Mouse (Mus musculus): ENCODE data around the gene Crym.

The Crym gene

DNA sequence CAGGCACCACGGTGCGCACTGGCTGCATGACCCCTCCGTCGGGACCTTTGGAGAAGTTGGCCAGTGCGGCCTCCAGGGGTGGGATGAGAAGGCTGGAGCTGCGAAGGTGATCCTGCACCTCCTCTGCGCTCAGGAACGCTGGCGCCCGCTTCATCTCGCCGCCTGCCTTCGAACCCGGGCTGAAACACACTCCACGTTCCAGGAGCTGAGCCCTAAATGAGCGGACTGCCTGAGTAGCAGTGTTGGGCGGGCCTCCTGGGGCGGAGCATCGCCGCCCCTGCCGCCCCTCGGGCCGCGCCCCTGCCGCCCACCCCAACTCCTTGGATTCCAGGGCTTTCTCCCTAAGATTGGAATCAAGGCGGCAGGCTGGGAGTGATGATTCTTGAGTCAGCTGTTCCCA lies at the start of gene Crym:
Gene Crym (minus strand): TSS at position 341 of the 400 bp plus-strand sequence.
- DNase-seq (ENCODE audit: low spot score), result no peak

DNA sequence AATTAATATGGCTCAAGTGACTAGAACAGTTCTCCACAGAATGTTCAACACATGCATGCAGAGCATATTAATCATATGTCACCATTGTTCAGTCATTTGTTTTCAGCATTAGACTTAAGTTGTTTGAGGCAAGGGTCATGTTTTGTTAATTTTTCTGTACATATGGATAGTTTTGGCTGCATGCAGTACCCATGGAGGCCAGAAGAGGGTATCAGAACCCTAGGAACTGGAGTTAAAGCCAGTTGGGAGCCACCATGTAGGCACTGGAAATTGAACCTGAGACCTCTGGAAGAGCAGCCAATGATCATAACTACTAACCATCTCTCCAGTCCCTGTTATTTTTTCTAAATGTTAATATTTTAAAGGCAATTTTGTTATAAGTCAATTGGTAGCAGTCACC lies 39.2 kb upstream of the Crym start:
- no peak for DNase-seq (ENCODE audit: low spot score)

DNA sequence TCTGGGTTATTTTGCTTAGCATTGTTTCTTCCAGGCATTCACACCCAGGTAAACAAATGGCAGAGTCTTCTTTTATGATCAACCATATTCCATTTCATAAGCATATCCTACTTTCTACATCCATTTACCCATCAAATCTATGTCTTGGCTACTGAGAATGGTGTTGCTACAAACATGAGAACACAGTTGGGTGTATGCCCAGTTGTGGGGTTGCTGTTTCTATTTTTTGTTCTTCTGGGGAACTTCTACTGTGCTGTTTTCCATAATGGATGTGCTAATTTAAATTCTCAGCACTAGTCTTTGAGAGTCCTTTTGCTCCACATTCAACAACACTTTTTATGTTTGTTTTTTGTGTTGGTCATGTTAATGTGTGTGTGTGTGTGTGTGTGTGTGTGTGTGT lies 26.6 kb upstream of the Crym start:
- DNase-seq (ENCODE audit: low spot score), result no peak

DNA sequence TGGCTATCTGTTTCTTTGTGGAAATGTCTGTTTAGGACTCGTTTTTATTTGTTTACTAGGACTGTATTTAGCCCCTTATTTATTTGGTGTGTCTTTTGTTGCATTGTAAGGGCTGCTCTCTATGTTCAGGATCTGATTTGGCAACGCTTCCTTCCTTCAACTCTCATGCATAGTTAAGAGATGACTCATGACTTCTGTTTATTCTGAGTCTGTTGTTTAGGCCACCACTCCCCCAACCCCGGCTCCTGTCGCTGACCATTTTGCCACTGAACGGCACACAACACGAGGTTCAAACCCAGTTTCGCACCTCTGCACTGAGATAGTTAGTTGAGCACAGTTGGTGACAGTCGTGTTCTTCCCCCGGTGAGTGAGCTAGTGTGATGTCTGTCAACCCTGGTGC lies 4.1 kb upstream of the Crym start:
- DNase-seq (ENCODE audit: low spot score), result no peak

DNA sequence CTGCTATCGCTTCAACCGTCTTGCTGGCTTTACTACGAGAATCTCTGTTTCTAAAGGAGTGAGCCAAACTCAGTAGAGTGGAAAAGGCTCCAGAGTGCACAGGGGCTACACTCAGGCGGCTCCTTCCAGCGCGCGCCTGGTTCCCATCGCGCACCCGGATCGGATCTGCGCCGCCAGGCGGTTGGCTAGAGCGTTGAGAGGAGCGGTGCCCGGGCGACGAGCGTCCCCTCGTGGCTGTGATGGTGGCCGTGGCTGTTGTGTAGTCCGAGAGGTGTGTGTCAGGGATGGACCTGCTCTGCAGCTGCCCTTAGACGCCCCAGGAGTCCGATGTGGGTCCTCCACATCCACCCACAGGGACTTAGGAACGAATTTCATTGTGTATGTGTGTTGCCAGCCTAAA lies 1.9 kb upstream of the Crym start, which contains the start of gene Abca14:
Gene Abca14 (plus strand): TSS at position 173 of the 400 bp plus-strand sequence.
- peak; percentile 83 for DNase-seq (ENCODE audit: low spot score)

DNA sequence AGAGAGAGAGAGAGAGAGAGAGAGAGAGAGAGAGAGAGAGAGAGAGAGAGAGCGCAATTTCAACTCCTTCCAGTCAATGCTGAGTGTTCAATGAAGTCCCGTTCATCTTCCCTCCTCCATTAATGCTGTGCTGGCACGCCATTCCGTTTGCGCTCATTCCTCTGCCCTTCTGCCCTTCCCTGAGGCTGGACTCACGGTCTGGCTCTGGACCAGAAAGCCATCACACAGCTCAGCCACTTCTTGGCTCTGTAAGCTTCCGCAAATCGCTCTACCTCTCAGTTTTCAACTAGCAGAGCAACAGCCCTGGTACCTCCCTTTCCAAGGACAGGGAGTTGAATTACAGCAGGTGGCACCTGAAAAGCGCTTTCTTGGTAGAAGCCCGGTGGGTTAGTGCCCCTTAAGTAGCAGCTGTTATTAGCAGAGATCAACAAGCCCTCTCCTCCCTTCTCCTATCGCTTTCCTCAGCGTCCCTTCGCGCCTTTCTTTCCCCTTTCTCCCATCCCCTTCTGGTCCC lies 623 bp downstream of the Crym start:
- no peak for DNase-seq (ENCODE audit: low spot score)

DNA sequence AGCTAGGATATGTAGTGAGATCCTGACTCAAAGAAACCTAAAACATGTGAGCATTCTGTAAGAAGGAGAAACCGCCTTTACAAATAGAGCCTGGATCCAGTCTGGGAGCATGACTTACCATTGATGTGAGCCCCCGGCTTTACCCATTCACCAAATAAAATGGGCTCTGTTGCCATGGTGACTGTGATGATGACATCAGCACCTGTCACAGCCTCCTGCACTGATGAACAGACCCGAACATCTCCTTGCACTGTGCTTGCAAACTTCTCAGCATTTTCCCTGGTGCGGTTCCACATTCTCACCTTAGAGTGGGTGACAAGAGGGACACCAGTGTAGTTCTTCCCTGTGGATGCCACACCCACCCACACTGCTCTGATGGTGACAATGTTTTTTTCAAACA lies 6.7 kb downstream of the Crym start:
- no peak for DNase-seq (ENCODE audit: low spot score)

DNA sequence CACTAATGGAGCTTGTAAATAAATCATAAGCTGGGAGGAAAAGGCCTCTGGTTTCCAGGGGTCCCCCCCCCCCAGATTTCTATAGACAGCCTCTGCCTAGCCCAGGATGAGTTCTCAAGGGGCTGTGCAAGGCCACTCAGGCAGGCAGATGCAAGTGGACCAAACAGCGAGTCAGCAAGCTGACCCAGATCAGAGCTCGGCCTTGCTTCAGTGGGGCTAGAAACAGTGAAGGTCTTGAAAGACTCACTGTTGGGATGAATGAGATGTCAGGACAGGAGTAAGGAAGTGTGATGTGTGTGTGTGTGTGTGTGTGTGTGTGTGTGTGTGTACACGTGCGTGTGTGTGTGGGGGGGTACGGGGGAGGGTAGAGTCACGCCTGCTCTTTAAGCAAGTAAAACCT lies 9.1 kb downstream of the Crym start:
- no peak for DNase-seq (ENCODE audit: low spot score)

DNA sequence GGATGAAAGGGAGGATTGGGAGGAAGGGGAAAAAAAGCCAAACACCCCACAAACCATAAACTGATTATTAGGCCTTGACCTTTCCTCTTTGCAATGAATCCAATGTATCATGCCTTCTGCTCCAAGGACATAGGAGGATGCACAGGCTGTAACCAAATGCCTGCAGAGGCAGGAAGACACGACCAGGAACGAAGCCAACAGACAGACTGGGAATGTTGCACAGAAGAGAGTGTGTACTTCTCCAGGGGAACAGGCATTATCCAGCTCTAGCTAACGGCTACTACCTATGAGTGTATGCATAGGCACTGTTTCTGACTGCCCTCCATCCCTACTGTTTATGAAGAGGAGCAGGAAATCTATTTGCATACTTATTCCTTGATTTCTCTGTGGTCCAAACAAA lies 9.7 kb downstream of the Crym start:
- DNase-seq (ENCODE audit: low spot score), result no peak

DNA sequence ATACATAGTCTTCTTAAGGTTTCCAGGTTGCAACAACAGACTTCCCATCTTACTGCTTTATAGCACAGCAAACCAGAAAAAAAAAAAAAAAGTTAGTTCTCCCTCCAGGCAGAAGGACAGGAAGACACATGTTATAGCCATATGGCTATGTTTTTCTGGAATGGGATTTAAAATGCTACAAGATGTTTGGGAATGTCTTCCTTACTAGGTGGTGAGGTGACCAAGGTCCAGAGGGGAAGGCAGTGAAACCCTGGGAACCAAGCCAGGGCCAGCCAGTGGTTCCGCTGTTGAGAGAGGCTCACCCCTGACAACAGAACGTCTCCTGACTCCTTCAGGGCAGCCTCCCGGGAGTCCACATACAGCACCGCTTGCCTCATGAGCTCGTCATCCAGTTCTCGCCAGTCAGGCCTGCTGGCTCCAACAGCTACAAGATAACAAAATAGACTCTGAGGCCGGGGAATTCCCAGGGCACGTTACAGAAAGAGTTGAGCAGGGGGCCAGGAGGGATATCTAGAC lies 11.7 kb downstream of the Crym start:
- DNase-seq (ENCODE audit: low spot score), result no peak

DNA sequence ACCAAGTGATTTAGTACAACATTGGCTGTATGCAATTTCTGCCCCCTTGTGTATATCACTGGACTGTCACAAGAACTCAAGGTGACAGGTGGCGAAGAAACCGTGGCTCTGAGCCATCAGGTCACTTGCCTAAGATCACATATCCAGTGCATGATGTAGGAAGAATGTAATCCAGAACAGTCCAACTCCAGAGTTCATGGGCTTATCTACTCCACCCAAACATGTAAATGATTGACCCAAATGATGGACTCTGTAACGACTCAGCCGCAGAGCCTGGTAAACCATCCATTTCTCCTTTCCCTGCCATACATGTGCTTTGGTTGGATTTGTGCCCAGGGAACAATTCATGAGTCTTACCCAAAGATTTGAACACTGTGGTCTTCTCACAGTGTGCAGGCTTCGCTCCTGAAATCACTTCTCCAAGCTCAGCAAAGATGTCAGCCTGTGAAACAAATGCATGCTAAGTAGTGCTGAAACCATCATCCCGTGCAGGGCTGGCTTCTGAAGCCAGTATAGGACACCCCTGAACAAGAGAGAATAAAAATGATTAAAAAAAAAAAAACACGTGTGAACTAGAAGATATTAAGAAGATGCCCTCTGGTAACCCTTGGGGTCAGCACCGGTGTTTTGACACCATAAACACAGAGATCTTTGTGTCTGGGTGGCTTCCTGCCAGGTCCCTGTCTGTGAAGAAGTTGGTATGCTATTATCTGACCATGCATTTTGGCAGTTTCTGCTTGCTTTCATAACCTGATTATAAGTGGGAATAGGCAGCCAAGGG lies 12.4 kb downstream of the Crym start:
- no peak for DNase-seq (ENCODE audit: low spot score)

DNA sequence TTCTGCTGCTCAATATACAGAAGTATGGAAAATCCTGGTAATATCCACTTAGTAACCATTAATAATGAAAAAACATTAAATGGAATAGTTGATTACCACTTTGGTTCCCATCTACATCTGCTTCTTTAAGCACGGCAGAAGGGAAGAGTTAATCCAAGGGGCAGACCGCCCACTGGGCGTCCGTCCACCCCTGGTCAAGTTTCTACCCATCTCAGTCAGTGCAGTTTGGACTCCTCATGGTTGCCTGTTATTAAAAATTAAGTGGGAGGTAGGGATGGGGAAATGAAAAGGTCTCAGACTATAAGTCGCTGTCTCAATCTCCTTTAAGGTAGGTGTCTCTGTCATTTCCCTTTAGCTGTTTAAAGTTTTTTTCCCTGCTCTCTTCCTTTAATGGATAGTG lies 13.0 kb downstream of the Crym start:
- DNase-seq (ENCODE audit: low spot score), result no peak

DNA sequence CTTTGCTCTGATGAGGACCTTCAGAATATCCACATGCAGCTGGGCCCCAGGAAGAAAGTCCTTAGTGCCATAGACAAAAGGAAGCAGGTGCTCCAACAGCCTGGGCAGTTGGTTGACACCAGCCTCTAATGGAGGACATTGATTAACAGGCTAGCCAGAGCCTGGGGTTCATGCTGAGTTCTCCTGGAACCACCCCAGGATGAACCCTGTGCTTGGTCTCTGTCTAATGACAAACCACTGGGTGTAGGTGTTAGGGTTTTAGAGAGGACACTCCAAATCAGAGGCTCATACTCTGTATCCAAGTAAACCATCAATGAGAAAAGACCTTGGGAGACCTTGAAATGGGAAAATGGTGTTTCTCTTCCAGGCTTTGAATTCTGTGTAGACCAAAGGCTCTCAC lies 19.0 kb downstream of the Crym start:
- DNase-seq (ENCODE audit: low spot score), result no peak

DNA sequence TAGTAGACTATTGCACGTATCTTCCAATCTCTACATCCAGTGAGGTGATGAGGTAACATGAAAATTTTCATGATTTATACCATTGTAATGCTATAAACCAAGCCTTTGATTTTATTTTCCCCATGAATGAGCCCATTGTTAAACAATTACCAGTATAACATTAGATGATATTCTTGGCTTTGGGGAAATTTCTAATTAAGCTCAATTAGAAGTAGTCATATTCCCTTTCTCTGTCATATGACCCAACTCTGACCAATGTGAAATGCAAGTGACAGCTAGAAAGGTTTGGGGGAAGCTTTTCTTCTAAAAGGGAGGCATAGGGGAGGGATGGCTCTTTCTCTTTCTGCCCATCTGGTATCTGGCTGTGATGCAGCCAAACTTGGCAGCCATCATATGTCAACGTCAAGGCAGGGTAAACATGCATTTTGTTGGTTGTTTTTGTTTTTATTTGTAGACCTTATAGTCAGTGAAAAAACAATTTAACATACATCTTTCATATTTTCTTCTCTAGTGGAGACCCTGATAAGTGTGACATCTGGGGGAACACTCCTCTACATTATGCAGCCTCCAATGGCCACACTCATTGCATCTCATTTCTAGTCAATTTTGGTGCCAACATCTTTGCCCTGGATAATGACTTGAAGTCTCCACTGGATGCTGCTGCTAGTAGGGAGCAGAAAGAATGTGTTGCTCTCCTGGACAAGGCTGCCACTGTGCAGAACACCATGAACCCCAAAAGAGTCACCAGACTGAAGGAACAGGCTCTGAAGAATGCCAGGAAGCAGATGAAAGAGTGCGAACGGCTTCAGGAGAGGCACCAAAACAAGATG lies 20.3 kb downstream of the Crym start:
- no peak for DNase-seq (ENCODE audit: low spot score)

DNA sequence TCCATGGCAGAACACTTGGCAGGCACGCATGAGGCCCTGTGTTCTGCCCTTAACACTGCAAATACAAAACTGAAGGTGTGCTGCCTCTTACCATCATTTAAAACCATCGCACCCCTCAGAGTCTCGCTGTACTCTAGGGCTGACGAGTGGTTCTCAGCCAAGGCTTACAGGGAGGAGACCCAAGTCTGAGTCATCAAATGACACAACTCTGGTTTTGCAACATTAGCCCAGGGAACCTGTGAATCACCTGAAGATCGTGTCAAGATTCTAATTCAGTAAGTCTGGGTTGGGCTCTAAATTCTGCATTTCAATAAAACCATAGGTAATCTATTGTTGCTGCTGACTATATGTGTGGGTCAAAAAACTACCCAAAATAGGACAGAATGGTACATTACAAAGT lies 21.4 kb downstream of the Crym start:
- DNase-seq (ENCODE audit: low spot score), result no peak

DNA sequence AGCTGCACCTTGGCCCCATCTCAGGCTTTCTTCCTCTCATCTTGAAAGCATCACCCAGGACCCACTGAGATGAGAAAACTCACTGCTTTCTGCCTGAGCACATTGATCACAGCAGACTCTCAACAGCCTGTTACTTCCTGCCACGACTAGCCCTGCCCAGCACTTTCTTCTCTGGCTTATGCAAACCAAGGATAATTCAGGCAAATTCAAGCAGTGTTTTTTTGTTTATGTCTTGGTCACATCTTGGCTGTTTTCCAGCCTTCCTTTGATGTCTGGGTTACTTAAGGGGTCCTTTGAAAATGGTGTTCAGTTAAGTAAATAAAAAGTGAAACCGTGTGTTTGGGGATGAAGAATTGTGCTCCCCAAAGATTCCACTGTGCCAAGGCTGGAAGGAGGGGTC lies 23.0 kb downstream of the Crym start:
- no peak for DNase-seq (ENCODE audit: low spot score)

DNA sequence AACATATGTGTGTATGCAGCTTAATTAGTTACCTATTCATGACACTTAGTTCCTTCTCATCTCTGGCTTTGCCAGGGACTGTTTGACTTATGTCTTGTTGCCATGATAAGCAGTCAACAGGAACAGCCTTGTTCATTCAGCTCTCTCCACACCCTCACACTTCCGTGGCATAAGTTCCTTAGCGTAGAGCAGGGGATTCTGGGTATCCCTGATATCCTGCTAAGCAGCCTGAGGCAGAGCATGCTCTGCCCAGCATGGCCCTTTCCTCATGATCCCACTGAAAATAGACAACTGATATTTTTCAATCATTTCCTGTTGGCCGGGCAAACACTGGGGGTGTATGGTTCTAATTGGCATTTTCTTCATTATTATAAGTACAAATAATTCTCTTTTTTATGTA lies 24.3 kb downstream of the Crym start:
- no peak for DNase-seq (ENCODE audit: low spot score)

DNA sequence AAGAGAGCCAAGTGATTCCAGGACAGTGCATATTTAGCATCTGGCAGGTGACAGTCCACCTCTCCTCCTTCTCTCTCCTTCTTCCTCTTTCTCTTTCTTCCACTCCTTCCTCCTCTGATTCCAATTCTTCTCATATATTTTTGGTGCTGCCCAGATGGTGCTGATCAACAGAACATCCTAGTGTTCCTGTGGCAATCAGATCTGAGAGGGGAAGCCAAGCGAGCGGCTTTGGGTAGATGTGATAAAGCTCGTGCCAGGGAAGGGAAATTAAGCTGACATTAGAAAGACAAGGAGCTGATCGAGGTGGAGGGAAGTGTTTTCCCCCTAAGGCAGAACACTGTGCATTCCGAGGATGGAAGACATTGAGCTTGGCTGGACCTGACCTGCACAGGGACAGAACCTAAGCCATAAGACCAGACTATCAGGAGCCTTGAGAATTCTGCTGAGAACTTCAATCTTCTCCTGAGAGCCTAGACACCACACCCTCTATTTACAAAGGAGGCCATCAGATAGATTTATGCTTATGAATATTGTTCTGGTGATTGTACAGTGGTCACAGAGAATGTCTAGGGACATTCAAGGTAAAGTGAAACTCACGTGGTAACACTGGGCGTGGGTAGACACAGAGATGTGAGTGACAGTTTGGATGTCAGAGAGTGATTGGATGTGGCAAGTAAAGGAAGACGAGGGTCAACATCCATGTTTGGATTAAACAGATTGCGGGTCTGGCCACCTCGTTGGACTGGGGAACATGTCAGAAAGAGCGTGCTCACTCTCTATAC lies 27.0 kb downstream of the Crym start:
- no peak for DNase-seq (ENCODE audit: low spot score)

DNA sequence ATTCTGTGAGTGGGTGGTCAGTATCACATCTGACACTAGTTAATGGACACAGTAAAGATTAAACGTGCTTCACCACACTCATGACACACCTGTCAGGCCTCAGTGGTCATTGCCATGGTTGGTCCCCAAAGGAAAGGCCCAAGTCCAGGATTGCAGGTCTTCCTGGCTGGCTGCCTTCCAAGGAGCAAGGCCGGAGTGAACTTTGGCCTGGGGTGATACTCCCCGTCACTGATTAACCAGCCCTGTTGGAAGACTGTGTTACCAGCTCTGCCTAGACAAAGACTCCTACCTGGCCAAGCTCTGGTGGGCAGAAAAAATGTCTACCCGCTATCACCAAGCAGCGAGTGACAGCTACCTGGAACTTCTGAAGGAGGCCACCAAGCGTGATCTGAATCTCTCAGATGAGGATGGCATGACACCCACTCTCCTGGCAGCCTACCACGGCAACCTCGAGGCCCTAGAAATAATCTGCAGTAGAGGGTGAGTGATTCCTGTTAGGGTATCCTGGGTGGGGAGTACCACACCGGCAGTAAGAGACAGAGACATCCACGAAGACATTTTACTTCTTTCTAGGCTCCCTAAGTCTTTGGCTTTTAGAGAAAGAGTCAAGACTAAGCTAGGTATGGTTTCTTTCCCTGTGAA lies 28.2 kb downstream of the Crym start, which contains the start of gene Anks4b:
Gene Anks4b (plus strand): TSS at position 256 of the 642 bp plus-strand sequence.
- DNase-seq (ENCODE audit: low spot score), result no peak

DNA sequence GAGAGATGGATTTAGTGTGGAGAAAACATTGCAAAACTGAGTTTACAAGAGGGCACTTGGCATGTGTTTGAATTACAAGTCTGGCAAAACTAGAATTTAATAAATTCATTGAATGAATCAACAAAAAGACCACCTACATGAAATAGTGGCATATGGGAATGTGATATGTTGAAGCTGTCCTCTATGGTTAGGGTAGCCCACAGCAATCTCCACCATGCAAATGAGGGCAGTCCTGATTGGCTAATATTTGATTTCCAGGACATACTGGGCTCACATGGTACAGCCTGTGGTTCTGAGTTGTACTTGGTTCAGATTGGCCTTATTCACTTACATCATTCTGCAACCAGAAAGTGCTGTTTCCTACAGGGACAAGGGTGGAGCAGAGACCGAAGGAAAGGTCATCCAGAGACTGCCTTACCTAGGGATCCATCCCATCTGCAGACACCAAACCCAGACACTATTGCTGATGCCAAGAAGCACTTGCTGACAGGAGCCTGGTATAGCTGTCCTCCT lies 29.7 kb downstream of the Crym start:
- DNase-seq (ENCODE audit: low spot score), result no peak

DNA sequence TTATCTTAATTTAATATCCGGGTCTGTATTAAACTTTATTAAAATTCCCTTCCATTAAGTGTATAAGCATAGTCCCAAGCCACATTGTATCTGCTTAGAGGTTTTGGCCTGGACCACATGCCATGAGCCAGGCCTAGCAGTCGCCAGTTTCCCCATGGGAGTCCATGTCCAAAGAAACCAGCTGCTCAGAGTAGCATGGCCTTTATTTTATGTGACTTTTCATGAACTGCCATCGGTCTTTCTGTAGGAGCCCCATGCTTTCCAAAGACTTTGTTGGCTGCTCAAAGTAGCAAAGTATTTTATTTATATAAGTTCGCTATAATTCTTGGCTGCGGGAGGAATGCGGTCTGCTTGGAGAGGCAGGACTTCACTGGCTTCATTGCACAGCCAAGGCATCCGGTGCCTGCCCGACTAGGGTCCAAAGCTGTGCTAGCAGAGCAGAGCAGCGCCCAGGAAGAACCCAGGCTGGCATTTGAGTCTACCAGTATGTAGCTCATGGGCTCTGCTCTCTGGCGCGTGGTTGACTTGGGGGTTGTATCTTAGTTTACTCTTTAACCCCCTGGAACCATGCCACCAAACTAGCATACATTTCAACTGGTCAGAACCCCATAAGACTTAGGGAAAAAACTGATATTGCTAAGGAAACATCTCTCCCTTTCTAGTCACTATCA lies 38.2 kb downstream of the Crym start:
- DNase-seq (ENCODE audit: low spot score), result no peak
